21 mouse cellular contexts compared by ENCODE assay signal in the genomic region with DNA sequence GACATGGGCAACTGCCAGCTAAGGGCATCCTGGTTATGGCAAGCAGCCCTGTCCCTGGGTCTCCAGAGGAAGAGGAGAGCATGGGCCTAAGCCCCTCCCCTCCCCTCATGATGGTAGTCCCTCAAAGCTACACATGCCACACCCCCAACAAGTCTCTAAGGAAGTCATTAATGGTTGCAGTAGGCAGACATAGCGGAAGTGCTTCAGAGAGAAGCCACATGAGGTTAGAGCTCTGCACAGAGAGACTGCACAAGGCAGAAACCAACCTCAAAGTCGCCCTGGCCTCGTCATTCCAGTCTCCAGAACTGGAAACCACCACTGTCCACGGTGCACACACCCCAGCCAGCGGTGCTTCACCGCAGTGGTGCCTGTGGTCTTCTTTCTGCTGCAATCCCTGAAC.
A peak's percentile ranks its signal among the peaks of the same experiment; 100 is the strongest.
DNase-seq lines count a peak whose midpoint lies in the region; ATAC-seq lines count a peak whose summit lies in the region.
"Had no signal": no experiment of that assay in that cellular context is flagged by ENCODE, and none has a peak within 500 bp of the region (broad histone marks: within the 10 kb centered on the region; RNA-seq: fewer than 3 reads in every experiment).

No protein-coding gene starts in this region.

- no peak overlapping the region for H3K9ac ChIP-seq in forebrain, embryonic 12.5 days
- no peak overlapping the region for H3K9ac ChIP-seq in forebrain, embryonic 16.5 days (replicated peaks; ENCODE audit: low read depth, low read length)
- no peak overlapping the region for H3K9ac ChIP-seq in midbrain, embryonic 13.5 days (replicated peaks)
- H3K9ac ChIP-seq: liver, embryonic 13.5 days; midbrain, embryonic 12.5 days; neural tube, embryonic 12.5 days; stomach, embryonic 15.5 days had no signal

- no peaks in the 10 kb centered on the region for H3K9me3 ChIP-seq in forebrain, embryonic 12.5 days
- no peaks in the 10 kb centered on the region for H3K9me3 ChIP-seq in forebrain, embryonic 16.5 days (ENCODE audit: control insufficient read depth, low read length)
- no peaks in the 10 kb centered on the region for H3K9me3 ChIP-seq in midbrain, embryonic 13.5 days
- H3K9me3 ChIP-seq in midbrain, embryonic 10.5 days (replicated peaks) = no peaks in the 10 kb centered on the region
- H3K9me3 ChIP-seq: liver, embryonic 13.5 days; midbrain, embryonic 12.5 days; neural tube, embryonic 12.5 days; stomach, embryonic 15.5 days had no signal

- H3K4me3 ChIP-seq in forebrain, embryonic 12.5 days (replicated peaks) = no peak overlapping the region
- no peak overlapping the region for H3K4me3 ChIP-seq in forebrain, embryonic 16.5 days (replicated peaks; ENCODE audit: low read length)
- no peak overlapping the region for H3K4me3 ChIP-seq in midbrain, embryonic 13.5 days (replicated peaks)
- H3K4me3 ChIP-seq in midbrain, embryonic 10.5 days = no peak overlapping the region
- H3K4me3 ChIP-seq: liver, embryonic 13.5 days; midbrain, embryonic 12.5 days; neural tube, embryonic 12.5 days; stomach, embryonic 15.5 days had no signal

- H3K27ac ChIP-seq in forebrain, embryonic 12.5 days = peak overlapping the region; percentile 59; the same call in 1 of the 2 replicates
- no peak overlapping the region for H3K27ac ChIP-seq in forebrain, embryonic 16.5 days (ENCODE audit: low read length)
- H3K27ac ChIP-seq in midbrain, embryonic 13.5 days = peak overlapping the region; percentile 77
- H3K27ac ChIP-seq in midbrain, embryonic 10.5 days (replicated peaks) = no peak overlapping the region; the same call in 1 of the 2 replicates
- H3K27ac ChIP-seq: liver, embryonic 13.5 days; midbrain, embryonic 12.5 days; stomach, embryonic 15.5 days had no signal

- H3K36me3 ChIP-seq in forebrain, embryonic 12.5 days (replicated peaks) = no peaks in the 10 kb centered on the region
- no peaks in the 10 kb centered on the region for H3K36me3 ChIP-seq in forebrain, embryonic 16.5 days (ENCODE audit: control insufficient read depth, insufficient read depth)
- H3K36me3 ChIP-seq in midbrain, embryonic 13.5 days = no peaks in the 10 kb centered on the region
- H3K36me3 ChIP-seq in midbrain, embryonic 10.5 days = no peaks in the 10 kb centered on the region
- H3K36me3 ChIP-seq: liver, embryonic 13.5 days; midbrain, embryonic 12.5 days; neural tube, embryonic 12.5 days; stomach, embryonic 15.5 days had no signal

- ATAC-seq in forebrain, embryonic 12.5 days (ENCODE audit: low FRiP score) = no peak
- ATAC-seq in forebrain, embryonic 16.5 days = no peak
- ATAC-seq in midbrain, embryonic 13.5 days = no peak
- ATAC-seq in granulocyte monocyte progenitor cell, adult 5-6 weeks (replicated peaks; ENCODE audit: poor library complexity, severe bottlenecking) = peak; percentile 78
- peak; percentile 79 for ATAC-seq in megakaryocyte progenitor cell, adult 5-6 weeks (replicated peaks; ENCODE audit: poor library complexity)
- ATAC-seq: intestine, postnatal 0 days; Patski had no signal

- peaks cover 5% of the 10 kb centered on the region for H3K27me3 ChIP-seq in forebrain, embryonic 12.5 days
- H3K27me3 ChIP-seq in forebrain, embryonic 16.5 days (replicated peaks; ENCODE audit: control insufficient read depth, insufficient read depth, low read length) = peaks cover 2% of the 10 kb centered on the region; the same call in 1 of the 2 replicates
- peaks cover 37% of the 10 kb centered on the region for H3K27me3 ChIP-seq in midbrain, embryonic 13.5 days
- peaks cover 63% of the 10 kb centered on the region for H3K27me3 ChIP-seq in midbrain, embryonic 10.5 days (ENCODE audit: low read depth, poor library complexity, severe bottlenecking)
- H3K27me3 ChIP-seq: stomach, embryonic 15.5 days had no signal

- no peak overlapping the region for H3K4me2 ChIP-seq in forebrain, embryonic 12.5 days
- H3K4me2 ChIP-seq in forebrain, embryonic 16.5 days (ENCODE audit: low read length) = no peak overlapping the region
- 0 out of 2 replicates have a peak overlapping the region, but pooled peaks have one; percentile 6 for H3K4me2 ChIP-seq in midbrain, embryonic 13.5 days (replicated peaks)
- H3K4me2 ChIP-seq: liver, embryonic 13.5 days; midbrain, embryonic 12.5 days; neural tube, embryonic 12.5 days; stomach, embryonic 15.5 days had no signal

- WGBS in forebrain, embryonic 12.5 days = 83% methylated on average over 6 of the region's 6 CpGs
- 80% methylated on average over 6 of the region's 6 CpGs for WGBS in forebrain, embryonic 16.5 days
- WGBS in midbrain, embryonic 13.5 days = 74% methylated on average over 6 of the region's 6 CpGs
- 84% methylated on average over 6 of the region's 6 CpGs for WGBS in midbrain, embryonic 10.5 days

- no peak for DNase-seq in midbrain, embryonic 10.5 days (ENCODE audit: low spot score)
- no peak for DNase-seq in layer of hippocampus, adult 9-11 months
- DNase-seq in T-cell, adult 2 months (ENCODE audit: low spot score) = no peak
- DNase-seq: cerebellum, adult 11 months; cerebellum, postnatal 36 days; gastrocnemius, postnatal 10 days; heart, postnatal 10 days; kidney, postnatal 25 days; liver, embryonic 13.5 days; lung, postnatal 14 days; thymus, postnatal 36 days had no signal

- peaks cover 47% of the 10 kb centered on the region for H3K4me1 ChIP-seq in forebrain, embryonic 12.5 days
- peaks cover 40% of the 10 kb centered on the region for H3K4me1 ChIP-seq in forebrain, embryonic 16.5 days (replicated peaks; ENCODE audit: control insufficient read depth, insufficient read depth, low read length)
- peaks cover 60% of the 10 kb centered on the region for H3K4me1 ChIP-seq in midbrain, embryonic 13.5 days (replicated peaks)
- H3K4me1 ChIP-seq in midbrain, embryonic 10.5 days = peaks cover 58% of the 10 kb centered on the region
- H3K4me1 ChIP-seq: liver, embryonic 13.5 days; stomach, embryonic 15.5 days had no signal

Comparison
In these comparisons a context has a peak if more than half of its experiments do, and no peak if none do; other contexts are left out.
1. H3K27ac ChIP-seq: peak in forebrain, embryonic 12.5 days (single experiment) and midbrain, embryonic 13.5 days (single experiment); none in forebrain, embryonic 16.5 days (single experiment) and midbrain, embryonic 10.5 days (single experiment).
2. ATAC-seq: peak in granulocyte monocyte progenitor cell, adult 5-6 weeks (single experiment) and megakaryocyte progenitor cell, adult 5-6 weeks (single experiment); none in forebrain, embryonic 12.5 days (single experiment), forebrain, embryonic 16.5 days (single experiment) and midbrain, embryonic 13.5 days (single experiment).